Mouse (Mus musculus): ENCODE measurements around the gene Eif5b. TPM values are rescaled to one million over a fixed set of nuclear protein-coding genes. Genes with fewer than 3 reads are reported as not detected.

The Eif5b gene
- total RNA-seq, 2 experiments from 2014 or later, result 50.7 to 51.0 TPM

Other genes starting within 250 kb of the Eif5b start
- 10 to 100 TPM; 18.8 to 20.4 TPM for gene Tsga10, start 131.6 kb upstream of the Eif5b start, total RNA-seq (2021)
- 1 to 10 TPM; 7.8 to 9.3 TPM for gene Lipt1, start 126.3 kb upstream of the Eif5b start, total RNA-seq (2021)
- gene Mitd1, start 107.6 kb upstream of the Eif5b start, total RNA-seq (2021), result 10 to 100 TPM in 1 of 2 experiments, 1 to 10 TPM in 1; 9.6 to 10.4 TPM
- 100 to 1,000 TPM; 157 to 190 TPM for gene Mrpl30, start 107.5 kb upstream of the Eif5b start, total RNA-seq (2021)
- gene Lyg2, start 81.5 kb upstream of the Eif5b start, total RNA-seq (2021), result not detected
- gene Lyg1, start 40.3 kb upstream of the Eif5b start, total RNA-seq (2021), result not detected
- gene Txndc9, start 117 bp upstream of the Eif5b start, total RNA-seq (2021), result 10 to 100 TPM; 72.7 to 75.0 TPM
- gene Rev1, start 131.8 kb downstream of the Eif5b start, total RNA-seq (2021), result 10 to 100 TPM; 49.7 to 51.4 TPM